Mouse (Mus musculus) thymus, postnatal 25 days (tissue): ENCODE measurements around the gene Dbn1.

Experiments used
- DNase-seq: peaks from one replicate; pipeline ENCODE4 v3.0.0; 2022

Dbn1 gene

DNA sequence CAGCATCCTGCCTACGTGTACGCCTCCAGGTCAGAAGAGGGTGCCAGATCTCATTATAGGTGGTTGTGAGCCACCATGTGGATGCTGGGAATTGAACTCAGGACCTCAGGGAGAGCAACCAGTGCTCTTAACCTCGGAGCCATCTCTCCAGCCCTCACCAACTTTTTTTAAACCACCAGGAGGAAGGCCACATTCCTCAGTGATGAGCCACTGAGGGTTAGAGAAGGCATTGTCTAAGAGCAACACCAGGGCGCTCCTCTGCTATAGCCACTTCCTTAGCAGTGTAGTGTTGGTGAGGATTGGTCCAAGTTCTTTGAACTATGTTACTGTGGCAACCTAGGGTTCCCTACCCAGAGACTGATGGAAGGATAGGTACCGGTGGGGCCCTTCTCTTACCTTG lies 12.2 kb downstream of the Dbn1 start:
- DNase-seq, result no peak

DNA sequence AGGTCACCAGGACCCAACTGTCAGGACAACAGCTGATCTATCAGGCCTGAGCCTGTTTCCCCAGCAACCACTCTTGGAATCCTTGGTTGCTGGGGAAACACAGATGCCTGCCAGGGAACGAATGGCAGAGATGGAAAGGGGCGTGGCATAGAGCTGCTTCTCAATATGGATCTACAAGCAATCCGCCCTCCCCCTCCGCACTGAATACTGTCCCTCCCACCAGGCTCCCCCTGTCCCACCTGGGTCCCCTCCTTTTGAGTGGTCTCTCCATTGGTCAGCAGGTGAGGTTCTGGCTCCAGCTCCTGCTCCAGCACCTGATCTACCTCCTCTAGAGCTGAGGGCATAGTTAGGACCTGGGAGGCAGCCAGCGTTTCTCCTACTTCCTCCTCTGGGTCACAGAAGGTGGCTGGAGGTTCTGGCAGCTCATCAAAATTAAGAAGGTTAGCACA lies 13.3 kb downstream of the Dbn1 start:
- no peak for DNase-seq

DNA sequence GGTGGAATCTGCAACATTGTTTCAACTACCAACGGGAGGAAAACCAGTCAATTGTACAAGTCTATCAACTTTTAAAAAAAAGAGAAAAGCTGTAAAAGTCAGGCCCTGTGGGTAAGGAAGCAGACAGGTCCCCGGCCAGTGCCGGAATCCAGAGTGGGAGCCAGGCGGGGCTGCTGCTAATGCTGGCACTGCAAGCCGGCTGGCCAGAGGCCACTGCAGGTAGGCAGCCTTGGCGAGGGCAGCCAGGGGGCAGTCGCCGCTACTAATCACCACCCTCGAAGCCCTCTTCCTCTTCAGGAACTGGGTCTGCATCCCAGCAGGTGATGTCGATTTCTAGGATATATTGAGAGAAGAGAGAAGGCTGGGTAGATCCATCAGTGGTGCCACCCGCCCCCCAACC lies 13.9 kb downstream of the Dbn1 start:
- DNase-seq, result no peak

DNA sequence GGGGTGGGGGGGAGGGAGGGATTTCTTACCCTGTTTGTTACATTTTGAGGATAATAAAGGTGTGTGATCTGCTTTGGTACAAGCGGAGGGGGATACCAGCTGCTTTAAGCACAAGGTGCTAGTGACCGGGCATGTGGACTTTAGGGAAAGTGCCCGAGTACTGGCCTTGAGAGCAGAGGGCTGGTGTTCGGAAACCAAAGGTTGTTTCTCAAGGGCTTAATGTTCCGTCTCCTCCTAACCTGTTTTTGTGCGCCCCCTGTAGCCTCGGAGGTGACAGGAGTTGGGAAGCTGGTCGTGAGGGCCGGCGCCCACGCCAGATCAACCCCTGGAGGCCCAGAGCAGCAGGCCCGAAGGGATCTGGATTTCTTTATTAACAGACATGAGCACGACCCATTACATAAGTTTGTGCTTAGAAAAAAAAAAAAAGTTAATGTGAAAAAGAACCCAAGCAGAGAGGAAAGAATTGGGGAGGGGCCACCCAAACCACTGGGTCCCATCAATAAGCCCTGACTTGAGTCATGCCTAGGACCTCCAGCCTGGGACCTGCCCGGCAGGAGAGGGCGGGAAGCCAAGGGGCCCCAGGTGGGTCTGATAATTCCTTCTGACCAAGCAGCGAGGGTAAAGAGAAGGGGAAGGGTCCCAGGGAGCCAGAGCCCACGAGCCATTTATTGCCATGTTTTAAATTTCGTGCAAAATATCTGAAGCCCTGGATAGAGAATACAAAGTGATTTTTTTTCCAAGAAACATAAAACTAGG lies 14.7 kb downstream of the Dbn1 start:
- DNase-seq, result peak; percentile 61

DNA sequence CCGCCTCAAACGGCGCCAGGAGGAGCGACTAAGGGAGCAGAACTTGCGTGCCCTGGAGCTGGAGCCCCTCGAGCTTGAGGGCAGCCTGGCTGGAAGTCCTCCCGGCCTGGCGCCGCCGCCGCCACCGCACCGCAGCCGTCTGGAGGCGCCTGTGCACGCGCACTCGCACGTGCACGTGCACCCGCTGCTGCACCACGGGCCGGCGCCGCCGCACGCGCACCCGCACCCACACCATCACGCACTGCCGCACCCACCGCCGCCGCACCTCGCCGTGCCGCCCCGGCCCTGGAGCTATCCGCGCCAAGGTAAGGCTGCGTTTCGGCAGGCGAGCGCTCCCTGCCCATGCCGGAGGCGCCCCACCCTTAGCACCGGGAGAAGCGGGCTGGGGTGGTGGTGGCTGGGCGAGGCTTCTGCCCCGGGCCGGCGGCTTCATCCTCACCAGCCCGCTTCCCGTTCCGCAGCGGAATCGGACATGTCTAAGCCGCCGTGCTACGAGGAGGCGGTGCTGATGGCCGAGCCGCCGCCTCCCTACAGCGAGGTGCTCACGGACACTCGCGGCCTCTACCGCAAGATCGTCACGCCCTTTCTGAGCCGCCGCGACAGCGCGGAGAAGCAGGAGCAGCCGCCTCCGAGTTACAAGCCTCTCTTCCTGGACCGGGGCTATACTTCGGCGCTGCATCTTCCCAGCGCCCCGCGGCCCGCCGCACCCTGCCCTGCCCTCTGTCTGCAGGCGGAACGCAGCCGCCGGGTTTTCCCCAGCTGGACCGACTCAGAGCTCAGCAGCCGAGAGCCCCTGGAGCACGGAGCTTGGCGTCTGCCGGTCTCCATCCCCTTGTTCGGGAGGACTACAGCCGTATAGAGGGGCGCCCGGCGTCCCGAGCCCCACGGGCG lies 15.5 kb downstream of the Dbn1 start:
- DNase-seq, result peak; percentile 56

DNA sequence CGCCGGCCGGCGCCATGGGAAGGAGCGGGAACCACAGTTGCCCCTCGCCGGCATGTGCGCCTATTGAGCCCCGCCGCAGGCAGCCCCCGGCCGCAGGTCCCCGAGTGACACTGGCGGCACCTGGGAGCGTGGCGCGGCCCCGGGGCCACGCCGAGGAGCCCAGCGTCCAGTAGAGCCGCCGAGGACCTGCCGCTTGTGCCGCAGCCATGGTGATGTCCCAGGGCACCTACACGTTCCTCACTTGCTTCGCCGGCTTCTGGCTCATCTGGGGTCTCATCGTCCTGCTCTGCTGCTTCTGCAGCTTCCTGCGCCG lies 16.1 kb downstream of the Dbn1 start:
- peak; percentile 33 for DNase-seq

DNA sequence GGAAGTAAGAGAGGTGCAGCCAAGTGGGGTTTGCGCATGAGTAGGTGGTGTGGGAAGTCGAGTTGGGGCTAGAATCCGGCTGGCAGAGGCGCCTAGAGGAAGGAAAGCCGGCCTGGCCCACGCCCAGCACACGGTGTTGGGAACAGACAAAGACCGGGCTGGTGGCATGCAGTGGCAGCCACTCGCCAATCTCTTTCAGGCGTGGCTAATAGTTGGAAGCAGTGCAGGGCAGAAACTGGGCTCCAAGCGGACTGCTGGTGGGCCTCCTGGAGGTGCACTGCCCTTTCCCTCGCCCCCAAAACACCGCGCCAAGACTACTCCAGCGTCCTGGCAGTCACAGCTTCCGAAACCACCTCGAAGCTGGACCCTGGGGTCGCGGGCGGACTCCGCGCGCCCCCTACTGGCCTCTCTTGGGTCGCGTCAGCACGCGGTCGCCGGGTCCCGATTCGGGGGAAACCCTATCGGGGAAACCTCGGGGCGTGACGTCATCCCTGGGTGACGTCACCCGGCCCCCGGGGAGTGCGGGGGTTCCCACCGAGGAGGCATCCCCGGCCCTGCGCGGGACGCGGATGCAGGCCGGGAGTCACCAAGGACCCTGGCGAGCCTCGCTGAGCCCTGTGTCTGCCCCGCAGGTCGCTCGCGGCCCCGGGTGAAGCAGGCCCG lies 16.6 kb downstream of the Dbn1 start:
- DNase-seq, result peak; percentile 85

DNA sequence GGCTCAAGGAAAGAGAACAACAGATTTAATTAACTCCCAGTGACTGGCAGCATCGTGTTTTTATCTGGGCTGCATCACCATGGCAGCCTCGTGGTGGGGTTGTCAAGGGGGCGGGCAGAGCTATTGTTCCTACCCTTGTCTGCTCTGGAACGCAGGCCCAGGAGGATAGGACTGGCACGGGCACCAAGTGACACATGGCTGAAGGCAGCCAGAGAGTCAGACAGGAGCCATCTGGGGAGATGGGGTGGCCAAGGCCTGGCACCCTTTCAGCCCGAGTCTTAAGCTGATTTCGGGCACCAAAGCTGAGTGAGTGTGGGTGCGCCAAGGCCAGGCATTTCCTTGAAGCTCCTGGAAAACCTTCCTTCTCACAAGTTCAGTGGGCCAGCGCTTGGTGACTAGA lies 17.5 kb downstream of the Dbn1 start:
- DNase-seq, result no peak

DNA sequence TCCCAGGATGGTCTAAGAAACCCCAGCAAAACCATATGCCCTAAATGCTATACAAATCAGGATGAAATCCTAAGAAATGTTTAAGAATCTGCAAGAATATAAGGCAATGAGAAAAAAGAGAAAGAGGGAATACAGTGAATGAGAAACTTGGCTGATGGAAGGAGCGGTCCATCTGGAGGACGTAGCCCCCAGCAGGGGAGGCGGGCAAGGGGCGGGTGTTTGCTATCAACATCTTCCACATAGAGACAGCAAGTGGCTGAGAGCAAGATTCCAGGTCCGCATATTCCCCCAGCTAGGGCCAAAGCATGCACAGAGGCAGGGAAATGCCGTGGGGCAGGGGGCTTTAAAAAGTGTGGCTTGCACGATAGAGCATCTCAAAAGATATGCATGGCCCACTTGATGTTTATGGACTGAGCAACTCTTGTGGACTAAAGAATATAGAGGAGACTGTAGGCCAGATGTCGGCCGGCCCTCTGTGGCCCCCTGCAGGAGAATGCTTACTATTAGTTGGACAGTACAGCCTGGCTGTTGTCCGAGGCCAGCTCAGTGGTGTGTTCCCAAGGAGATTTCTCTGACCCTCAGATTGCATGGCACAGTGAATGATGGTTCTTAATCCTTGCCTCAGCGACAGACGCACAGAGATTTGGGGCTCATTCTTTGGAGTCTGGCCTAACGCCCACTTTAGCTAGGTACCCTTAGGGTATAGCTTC lies 18.9 kb downstream of the Dbn1 start:
- no peak for DNase-seq

DNA sequence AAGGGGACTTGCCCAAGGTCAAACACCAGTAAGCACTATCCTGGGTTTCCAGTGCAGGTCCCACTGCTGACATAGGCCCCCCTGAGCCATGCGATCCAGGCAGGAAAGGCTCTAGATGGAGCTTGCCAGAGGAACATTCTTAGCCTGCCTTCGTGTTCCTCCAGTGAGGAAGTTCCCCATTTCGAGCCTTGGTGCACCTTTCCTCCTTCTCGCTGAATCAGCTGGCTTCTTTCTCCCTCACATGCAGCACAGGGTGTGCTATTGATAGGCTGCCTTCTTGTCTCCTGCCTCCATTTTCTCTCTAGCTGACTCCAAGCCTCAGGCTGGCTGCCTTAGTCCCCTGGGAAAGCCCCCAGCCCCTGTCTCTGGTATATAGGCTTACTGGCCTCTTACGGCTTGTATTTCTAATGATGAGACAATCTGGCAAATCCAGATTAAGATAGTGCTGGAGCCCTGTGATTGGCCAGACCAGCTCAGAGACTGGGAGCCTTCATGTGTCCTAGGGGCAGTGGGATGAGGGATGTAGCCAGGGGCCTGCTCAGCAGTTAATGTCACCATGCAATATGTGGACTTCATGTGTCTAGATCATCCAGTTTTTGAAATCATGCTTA lies 22.0 kb downstream of the Dbn1 start:
- DNase-seq, result no peak

DNA sequence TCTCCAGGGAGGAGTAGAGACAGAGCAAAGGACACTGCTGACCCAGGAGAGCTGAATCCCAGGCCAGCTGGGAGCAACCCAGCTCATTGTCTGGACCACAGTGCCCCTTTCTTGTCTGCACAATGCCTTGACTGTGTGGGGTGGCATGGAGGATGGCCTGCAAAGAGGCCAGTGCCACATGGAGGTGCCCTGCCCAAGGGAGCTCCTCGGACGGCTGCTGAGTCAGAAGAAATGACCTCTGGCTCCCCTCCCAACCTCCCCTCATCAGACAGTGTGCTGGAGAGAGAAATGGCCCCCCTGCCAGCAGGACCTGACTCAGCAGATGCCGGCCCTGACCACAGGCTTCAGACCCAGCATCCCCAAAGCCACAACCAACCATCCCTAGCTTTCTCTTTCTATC lies 22.7 kb downstream of the Dbn1 start:
- DNase-seq, result no peak

DNA sequence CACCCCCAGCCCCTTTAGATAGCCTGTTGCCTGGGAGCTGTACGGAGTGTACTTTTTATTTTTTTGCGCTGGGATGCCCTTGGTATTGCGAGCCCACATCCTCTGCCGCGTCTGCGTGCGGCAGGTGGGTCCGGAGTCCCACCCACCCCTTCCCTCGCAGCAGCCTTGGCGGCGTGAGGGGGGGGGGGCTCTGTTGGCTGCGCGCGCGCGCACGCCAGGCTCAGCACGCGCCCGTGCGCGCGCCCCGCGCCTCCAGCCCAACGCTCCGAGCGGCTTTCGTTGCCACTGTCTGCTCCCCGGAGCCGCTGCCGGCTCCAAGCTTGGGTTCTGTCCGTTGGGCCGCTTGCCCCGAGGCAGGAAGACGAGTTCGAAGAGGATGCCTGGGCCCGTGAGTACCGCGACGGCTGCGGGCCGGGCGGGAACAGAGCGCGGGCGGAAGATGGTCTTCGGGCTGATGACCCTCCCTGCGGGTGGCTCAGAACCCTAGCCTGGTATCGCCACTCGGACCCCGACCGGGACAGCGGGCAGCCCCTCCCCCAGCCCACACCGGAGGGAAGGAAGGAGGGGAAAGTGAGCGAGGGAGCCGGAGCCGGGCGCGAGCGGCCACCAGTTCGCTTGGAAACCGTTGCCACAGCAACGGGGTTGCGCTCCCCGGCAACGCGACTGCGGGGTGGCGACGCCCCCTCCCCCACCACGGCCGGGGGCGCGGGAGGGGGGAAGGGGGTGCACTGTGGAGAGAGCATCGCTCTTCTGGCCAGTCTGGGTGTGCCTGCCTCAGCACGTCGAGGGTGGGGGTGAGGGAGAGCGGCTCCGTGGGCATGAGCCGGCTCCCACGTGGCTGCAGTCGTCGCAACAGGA lies 23.7 kb downstream of the Dbn1 start, which contains the start of gene Prr7:
TSS of gene Prr7 (plus strand) at position 241 of the 858 bp plus-strand sequence.
- peak; percentile 72 for DNase-seq

DNA sequence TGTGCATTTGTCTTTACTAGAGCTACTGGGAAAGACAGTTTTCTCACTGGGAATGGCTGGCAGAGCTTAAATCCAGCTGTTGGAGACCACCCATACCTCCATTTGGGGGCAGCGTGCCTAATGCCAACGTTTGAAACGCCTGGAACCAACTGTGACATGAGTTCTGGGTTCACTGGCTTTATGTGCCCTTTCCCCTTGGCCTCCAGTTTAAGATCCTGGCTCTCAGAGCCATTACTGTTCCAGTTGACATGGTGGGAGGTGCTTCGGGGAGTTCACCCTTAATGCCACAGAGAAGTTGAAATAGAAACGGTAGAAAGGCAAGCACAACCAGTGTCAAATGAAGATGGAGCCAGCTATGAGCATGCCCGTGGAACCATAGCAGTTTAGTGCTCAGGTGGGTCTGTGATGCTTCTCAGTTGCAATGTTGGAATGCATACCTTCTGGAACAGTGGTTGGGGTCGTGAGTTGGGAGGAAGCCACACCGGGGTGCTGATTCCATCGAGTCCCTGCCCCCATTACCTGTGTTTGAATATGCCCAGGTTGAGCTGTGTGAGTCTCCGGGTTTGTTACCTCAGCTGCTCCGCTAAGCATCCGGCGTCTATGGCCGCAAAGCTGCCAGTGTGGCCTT lies 24.4 kb downstream of the Dbn1 start:
- DNase-seq, result no peak

DNA sequence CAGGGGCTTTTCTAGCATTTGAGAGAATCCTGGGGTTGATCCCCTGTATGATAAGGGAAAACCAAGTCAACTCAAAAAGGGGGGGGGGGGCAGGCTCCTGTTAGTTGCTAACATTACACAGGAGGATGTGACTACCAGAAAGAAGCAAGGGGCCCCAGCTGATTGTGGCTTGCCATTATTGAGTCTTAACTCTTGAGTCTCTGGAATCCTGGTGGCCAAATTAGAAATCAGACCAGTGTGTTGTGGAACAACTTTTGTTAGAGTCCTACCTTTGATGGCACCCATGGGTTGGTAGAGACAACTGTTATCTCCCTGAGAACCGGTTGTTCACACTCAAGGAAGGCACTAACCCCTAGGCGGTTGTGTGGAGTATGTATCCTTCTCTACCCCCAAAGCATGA lies 24.9 kb downstream of the Dbn1 start:
- no peak for DNase-seq

DNA sequence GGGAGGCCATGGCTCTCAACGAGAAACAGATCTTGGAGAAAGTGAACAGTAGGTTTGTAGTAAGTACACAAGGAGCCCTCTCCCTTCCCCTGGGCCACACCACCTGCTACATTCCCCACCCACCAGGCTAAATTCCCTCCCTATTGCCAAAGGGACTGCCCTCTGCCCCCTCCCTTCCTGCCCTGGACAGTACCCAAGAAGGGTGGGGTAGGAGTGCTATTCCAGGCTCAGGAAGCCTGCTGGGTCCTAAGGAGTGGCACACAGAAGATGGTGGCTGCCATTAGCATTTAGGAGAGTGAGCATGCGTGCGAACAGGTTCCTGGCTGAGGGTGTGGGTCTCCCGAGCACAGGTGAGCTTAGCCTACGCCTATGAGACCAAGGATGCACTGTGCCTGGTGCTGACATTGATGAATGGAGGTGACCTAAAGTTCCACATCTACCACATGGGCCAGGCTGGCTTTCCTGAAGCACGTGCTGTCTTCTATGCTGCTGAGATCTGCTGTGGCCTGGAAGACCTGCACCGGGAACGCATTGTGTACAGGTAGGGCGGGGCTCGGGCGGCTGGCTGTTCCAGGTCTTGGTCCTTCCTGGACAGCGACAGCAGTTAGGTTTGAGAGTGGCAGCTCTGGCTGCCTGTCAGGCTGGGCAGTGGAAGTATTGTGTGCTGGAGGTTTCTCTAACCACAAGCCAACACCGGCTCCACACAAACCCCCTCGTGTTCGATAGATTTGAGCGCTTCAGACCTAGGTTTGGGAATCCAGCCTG lies 35.9 kb downstream of the Dbn1 start:
- no peak for DNase-seq

DNA sequence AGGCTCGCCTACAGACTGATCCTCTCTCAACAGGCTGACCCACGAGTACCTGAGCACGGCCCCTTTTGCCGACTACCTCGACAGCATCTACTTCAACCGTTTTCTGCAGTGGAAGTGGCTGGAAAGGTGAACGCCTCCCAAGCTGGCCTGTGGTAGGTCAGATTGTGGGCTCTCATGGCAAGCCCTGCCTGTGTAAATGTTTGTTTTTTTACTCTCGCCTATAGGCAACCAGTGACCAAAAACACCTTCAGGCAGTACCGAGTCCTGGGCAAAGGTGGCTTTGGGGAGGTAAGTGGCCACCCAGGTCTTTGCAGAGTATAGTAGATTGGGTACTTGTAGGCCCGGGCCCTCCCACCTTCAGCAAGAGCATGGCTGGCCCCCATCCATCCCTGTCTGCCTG lies 36.6 kb downstream of the Dbn1 start:
- DNase-seq, result no peak

DNA sequence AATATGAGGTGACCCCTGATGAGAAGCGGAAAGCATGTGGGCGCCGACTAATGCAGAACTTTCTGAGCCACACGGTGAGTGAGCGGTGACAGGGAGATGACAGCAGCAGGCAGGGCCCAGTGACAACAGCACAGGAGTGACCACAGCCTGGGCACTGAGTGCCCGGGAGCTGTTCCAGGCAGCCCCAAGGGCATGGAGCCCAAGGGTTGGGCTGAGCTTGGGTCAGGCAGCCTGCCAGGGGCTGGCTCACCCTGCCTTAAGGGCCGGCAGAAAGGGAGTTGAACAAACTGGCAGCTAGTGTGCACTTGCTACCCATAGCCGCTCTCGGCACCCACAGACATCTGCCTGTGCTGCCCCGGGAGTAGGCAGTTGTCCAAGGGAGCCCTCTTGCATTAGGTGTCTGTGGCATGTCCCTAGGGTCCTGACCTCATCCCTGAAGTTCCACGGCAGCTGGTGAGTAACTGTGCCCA lies 37.4 kb downstream of the Dbn1 start:
- DNase-seq, result no peak

DNA sequence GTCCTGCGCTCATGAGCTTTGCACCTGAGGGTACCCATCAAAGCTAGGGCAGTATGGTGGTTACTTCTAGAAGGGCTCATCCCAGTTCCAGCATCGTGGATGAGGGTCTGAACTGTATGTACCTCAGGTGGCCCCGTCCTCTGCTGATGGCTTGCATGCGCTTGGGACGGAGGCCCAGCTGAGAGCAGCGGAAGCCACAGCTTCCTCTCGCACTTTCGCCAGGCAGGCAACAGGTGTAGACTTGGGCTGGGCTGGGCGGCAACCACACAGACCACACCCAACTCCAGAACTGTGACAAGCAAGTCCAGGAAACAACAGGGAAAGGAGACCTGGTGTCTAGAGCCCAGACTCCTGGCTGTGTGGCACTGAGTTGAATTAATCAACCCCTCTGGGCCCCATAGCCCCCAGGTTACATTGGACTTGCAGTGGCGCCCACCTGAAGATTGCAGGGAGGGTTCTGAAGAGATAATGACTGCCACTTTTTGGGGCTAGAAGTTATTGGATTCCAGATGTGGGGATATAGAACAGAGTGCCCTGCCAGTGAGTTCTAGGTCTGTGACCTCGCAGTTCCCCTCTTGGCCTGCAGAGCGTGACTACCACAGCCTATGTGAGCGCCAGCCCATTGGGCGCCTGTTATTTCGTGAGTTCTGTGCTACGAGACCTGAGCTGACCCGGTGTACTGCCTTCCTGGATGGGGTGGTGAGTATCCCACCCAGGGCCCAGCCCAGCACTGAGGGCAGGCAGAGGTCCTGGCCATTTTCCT lies 38.1 kb downstream of the Dbn1 start:
- DNase-seq, result peak; percentile 80

DNA sequence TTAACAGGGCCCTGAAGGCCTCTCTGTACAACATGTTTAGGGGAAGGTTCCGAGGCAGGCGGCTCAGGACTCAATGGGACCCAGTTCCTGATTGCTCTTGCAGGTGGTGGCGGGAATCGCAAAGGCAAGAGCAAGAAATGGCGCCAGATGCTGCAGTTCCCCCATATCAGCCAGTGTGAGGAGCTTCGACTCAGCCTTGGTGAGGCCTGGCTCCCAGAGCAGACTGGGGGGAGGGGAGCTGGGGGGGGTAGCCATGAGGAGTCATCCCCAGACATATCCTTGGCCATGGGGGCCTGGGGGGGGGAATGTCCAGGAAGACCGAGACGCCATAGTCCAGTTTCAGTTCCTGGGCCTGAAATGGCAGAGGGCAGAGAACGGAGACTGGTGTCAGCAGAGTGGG lies 38.7 kb downstream of the Dbn1 start:
- peak; percentile 49 for DNase-seq
